Mouse (Mus musculus): ENCODE results near the gene Foxk1. TPM values are rescaled to one million over a fixed set of nuclear protein-coding genes. Genes with fewer than 3 reads are reported as not detected.

Gene Foxk1
- total RNA-seq, 2 experiments from 2014 or later, result 17.5 to 19.1 TPM

DNA sequence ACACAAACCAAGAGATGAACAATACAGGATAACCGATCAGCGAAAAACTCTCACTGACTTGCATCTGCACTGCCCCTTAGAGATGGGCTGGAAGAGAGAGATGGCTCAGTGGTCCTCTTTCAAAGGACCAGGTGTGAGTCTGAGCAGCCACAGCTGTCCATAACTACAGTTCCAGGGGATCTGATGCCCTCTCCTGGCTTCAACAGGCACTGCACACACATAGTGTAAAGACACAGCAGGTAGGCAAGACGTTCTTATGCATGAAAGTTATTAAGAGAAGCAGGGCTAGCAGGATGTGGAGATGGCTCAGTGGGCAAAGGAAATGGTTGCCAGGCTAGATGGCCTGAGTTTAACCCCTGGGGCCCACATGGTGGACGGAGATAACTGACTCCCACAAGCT lies 13.6 kb upstream of the Foxk1 start:
- DNase-seq, result no peak

DNA sequence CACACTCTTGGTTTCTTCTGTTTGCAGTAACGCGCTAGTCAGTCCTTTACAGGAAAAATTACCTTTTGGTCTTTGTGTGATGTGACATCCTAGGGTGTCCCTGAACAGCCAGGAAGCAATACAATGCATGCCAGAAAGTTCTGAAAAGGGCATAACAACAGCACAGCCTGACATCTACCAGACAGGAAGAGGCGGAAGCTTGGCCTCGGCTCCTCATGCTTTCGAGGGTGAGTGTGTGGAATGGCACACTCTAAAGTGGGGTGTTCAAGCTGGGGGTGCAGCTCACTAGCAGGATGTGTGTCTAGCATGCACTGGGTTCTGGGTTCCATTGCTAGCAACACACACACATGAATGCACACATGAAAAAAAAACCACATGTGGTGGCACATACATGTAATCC lies 9.6 kb upstream of the Foxk1 start:
- DNase-seq, result no peak

DNA sequence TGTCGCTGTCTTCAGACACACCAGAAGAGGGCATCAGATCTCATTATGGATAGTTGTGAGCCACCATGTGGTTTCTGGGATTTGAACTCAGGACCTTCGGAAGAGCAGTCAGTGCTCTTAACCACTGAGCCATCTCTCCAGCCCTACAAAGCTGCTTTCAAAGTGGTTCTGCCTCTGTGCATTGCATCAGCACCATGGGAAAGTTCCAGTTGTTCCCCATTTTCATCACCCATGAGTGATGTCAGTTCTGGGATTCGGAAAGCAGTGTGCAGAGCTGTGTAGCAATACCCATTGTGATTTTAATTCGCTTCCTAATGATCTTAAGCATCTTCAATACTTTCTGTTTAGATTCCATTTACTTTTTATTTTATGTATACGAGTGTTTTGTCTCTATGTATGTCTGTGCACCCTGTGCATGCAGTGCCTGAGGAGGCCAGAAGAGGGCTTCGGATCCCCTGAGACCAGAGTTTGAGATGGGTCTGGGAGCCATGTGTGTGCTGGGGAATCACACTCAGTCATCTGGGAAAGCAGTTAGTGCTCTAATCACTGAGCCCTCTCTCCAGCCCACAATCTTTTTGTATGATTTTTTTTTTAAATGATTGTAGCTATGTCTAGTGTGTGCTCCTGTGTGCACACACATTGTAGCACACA lies 6.6 kb upstream of the Foxk1 start:
- DNase-seq, result no peak

DNA sequence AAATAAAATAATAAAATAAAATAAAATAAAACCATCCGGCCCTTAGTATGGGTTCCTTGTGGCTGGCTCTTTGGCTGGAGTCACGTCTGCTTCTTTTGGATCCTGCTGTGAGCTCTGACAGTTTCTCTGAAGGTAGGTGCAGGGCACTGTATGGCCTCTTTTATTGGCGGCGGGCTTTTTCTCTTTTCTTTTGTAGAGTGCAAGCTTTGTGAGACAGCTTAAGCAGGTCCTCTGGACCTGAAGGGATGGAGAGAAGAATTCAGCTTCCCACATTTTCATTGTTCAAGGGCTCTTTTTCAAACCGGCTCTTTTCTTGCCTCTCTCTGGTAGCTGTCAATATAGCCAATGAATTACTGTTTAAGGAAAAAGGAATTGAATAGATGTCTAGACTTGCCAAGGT lies 5.4 kb upstream of the Foxk1 start:
- no peak for DNase-seq

DNA sequence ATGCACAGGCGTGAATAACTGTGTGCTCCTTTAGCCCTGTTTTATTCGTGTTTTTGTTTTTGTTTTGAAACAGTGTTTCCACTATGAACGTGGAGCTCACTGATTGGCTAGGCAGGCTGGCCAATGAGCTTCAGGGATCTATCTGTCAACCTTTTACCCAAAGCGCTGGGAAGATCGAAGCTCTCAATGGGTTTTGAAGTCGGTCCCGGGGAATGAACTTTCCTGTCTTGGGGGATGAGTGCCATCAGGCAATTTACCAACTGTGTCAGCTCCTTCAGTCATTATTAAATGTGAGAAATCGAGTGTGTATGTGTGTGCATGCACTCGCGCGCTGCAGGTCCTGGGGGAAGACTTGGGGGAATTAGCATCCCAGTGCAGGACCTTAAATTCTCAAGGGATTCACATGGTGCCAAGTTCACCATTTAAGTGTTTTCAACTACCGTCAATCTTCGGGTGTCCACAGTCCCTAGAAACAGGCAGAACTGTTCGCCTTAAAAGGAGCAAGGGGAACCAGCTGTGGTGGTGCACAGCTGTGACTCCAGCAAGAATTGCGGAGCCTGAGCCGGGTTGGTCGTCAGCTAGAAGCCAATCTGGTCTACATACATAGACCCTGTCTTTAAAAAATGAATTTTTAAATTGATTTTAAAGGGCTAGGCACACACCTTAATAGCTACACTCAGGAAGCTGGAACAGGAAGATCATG lies 965 bp upstream of the Foxk1 start:
- no peak for DNase-seq

DNA sequence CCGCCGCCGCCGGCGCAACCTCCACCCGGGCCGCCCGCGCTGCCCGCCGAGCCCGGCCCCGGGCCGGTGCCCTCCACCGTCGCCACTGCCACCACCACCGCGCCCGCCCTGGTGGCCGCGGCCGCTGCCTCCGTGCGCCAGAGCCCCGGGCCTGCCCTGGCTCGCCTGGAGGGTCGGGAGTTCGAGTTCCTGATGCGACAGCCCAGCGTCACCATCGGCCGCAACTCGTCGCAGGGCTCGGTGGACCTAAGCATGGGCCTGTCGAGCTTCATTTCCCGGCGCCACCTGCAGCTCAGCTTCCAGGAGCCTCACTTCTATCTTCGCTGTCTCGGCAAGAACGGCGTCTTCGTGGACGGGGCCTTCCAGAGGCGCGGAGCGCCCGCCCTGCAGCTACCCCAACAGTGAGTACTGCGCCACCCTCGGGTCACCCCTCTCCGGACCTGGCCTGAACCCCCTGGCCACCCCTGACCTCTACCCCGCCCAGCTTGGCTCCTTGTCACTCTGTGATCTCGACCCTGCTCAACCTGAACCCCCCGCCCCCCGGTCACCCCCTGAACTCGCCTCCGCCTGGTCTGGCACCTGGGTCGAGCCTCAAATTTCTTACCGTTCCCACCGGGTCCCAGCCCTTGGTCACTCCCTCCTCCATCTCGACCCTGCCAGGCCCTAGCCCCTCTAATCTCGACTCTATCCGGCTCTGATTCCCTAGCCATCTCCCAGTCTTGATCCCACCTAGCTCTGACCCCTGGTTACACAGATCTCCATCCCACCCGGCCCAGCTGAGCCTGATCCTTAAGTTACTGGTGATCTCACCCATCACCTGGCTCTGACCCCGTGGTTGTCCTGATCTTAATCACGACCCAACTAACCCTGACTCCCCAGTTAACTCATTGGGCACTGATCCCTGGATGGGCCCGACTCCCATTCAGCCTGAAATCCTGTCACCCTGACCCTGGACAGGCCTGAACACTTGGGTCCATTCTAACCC lies 636 bp downstream of the Foxk1 start:
- no peak for DNase-seq

DNA sequence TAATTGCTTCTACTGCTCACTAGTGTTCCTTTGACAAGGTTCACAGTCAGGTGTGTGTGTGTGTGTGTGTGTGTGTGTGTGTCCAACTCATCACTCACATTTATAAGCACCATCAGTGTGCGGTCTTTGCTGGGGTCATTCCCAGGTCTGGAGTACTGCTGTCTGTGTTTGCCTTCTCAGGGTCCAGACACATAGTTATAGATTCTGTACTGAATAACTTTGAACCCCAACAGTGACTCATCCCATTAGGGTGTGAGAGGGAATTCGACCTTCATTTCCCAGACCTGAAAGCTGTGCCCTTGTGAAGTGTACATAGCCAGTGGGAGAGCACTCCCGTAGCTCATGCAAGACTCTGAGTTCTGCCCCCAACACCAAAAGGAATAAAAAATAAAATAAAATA lies 2.4 kb downstream of the Foxk1 start:
- DNase-seq, result no peak

DNA sequence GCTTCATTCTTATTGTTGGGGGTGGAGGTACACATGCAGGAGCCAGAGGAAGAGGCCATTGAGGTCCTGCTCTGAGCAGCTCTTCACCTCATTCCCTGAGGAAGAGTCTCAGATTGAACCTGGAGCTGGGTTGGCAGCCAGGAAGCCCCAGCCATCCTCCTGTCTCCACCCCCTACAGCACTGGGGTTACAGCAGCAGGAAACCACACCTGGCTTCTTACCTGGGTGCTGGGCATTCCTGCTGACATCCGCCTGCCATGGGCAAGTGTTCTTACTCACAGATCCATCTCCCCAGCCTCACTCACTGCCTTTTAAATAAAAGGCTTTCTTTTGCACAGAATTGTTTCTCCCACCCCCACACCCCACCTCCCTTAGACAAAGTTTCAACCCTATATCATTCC lies 3.0 kb downstream of the Foxk1 start:
- no peak for DNase-seq

DNA sequence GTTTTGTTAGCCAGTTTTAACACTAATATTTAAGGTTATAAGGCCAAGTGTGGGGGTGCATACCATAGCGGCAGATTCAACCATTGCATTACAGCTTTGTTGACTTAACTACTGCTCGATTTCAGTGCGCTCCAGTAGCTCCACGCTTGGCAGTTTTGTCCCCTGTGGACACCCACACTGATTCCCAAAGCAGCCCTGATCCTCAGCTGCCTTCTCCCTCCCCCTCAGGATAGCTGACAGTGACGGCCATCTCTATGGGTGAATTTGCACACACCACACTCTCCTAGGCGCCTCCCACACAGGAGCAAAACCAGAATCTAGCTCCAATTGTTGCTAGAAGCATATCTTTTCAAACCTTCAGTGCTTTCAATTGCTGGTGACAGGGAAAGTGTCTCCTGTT lies 4.1 kb downstream of the Foxk1 start:
- DNase-seq, result no peak

DNA sequence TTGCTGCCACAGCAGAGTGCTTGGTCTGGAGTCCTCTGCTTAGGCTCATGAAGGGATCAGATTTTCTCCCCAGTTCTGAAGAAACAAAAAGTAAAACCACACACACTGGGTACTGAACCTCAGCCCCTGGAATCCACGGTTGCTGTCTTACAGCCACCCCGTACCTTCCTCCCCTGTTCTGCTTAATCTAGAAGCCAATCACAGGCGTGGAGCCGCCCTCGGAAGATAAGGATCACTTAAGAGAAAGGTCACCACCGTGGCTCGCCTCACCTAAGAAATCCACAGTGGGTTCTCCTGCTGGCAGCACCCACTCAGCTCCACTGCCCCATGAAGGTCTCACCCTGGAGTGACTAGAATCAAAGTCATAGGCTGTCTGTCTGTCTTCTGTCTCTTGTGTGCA lies 5.1 kb downstream of the Foxk1 start:
- DNase-seq, result no peak

DNA sequence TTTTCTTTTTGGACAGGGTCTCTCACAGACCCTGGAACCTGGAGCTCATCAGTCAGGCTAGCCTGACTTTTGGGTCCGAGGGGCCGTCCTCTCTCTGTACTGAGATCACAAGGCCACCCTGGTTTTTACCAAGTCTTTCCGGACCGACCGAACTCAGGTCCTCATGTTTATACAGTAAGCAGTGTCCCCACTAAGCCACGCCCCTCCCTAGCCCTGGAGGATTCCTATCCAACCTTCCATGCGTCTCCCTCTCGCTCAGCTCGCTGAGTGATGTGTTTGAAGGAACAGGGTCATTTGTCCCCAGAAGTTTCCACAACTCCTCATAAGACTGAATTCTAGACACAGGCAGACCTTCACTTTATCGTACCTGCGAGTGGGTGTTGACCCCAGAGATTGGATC lies 5.6 kb downstream of the Foxk1 start:
- DNase-seq, result no peak

DNA sequence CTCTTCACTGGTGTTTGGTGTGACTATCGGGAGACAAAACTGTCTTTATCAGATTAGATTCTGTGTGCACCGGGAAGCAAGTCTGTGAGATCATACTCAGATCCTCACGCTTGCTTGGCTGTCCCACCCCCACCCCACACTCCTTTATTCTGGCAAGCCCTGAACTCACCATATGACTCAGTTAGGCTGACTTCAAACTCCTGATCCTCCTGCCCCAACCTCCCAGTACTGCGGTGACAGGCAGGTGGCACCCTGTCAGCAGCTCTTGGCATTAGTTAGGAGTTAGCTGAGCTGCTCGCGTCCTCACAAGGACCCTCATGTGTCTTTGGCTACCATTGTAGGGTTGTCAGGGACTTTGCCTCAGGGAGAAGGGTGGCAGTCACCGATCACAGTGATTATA lies 6.1 kb downstream of the Foxk1 start:
- no peak for DNase-seq

DNA sequence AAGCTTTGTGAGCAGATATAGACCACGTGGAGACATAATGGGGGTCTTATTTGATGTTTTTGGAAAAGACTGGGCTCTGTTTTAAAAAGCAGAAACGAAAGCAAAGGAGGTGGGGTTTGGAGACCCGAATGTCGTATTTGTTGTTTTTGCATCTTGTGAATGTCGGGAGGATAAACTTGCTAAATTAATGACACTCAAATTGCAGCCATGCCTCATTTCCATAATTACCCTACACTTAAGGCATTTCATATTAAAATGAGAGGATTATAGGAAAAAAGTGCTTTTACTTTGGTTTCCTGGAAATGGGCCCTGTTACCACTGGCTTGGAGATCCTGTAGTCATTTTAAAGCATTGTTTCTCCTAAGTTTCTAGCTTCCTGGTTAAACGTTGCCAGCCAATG lies 7.9 kb downstream of the Foxk1 start:
- DNase-seq, result no peak

DNA sequence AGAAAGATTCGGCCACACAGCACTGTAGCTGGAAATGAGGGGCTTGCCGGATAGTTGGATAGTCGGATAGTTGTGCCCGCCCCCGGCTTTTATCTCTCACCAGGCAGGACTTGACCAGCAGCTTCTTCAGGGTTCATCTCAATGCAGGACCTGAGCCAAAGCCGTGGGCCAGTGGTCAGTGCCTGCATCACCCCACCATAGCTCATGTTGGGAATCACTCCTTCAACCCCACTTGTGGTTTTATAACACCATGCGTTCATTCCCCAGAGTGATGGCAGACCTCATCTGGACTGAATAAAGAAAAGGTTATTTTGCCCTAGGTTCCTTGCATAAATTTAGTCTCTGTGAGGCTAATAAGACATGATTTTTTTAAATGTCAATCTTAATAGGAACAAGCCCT lies 9.1 kb downstream of the Foxk1 start:
- no peak for DNase-seq

DNA sequence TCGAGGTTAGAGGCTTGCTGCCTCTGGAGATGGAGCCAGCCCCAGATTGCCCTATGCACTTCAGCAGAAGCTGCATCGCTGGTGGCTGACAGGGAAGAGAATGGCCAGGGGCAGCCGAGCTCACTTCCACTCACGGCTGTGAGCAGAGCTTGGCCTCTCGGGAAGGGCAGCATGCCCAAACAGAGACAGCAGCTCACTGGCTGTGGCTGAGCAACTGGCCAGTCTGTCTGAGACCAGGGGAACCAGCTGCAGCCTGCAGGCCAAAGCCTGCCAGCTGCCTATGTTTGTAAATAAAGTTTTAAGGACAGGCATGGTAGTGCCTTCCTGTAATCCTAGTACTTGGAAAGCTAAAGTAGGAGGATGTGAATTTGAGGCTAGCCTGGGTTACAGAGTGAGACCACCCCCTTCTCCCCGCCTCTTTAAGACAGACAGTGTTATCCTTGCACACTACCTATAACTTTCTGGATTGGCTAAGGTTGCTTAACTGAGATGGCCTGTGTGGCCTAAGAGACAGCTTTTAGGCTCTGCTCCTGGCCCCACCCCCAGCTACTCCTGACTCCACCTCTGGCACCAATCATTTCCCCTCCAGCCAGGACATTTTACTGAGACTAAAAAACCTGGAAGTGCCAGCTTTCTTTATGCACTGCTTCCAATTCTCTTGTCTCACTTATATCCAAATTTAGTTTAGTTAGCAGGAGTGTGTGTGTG lies 11.5 kb downstream of the Foxk1 start:
- peak; percentile 50 for DNase-seq

DNA sequence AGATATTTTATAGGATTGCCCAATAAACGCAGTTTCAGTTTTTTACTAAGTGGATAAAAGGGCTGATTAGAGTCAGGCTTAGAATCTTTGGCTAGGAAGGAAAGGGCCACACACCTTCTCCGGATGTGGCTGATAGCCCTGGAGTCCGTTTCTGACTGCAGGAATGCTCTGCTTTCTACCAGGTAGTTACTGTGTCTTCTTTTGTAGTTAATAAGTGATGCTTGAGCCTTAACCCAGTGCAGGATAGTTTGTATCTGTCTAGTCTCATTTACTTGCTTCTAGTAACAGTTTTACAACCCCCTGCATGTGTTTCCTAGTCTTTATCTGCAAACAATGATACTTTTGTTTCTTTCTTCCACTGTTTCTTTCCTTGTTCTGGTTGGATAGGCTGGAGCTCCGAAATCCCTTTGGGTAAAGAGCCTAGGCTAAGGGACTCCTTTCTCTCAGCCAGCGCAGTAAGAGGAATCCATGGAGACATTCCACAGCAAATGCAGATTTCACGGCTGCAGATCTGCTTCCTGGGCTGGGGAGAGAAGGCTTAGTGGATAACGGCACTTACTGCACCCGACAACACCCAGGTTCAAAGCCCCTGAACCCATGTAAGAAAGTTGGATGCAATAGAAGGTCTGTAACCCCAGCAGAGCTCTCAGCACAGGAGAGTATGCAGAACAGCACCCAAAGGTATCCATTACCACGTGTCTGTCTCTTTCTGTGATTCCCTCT lies 12.6 kb downstream of the Foxk1 start:
- DNase-seq, result no peak

DNA sequence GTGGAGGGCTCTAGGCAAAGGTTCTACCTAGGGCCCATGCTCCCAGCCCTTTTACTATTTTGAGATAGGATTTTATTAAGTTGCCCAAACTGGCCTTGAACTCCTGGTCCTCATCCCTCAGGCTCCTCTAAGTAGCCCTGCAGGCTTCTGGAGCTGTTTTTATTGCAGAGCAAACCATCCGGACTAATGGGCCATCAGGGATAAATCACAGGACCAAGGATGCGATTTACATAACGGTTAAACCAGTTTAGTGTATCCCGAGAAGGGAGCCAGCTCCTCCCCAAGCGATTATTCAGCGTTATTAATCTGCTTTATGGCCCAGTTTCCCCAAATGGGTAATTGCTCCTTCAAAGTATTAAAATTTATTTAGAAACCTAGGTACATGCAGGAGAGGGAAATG lies 14.1 kb downstream of the Foxk1 start:
- DNase-seq, result no peak

DNA sequence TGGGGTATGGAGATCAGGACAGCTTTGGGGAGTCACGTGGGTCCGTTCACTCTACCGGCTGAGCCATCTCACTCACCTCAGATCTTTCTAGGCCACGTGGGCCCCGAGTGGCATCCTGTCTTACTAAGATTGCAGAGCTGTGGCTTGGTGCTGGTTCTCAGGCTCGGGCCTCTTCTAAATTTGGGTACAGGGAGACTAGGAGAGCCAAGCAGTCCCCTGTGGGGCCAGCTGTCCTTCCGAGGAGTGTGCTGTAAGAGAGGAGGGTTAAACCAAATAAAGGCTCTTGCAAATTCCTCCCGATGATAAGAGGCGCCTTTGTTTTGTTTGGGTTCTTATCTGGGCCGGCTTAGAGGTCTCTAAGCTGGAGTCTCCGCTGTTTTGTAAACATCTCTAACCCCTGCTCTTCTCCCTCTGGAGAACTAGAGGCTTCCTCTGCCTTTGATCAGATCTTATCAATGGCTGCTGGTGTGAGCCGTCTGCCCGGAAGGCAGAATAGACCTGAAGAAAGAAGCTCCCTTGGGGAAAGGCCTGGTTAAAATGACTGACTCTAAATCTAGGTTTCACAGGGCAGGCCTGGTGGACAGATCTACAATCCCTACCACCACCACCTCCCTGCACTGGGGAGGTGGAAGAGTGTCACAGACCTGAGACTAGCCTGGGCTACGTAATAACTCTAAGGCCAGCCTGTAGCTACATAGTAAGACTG lies 14.9 kb downstream of the Foxk1 start:
- DNase-seq, result no peak

DNA sequence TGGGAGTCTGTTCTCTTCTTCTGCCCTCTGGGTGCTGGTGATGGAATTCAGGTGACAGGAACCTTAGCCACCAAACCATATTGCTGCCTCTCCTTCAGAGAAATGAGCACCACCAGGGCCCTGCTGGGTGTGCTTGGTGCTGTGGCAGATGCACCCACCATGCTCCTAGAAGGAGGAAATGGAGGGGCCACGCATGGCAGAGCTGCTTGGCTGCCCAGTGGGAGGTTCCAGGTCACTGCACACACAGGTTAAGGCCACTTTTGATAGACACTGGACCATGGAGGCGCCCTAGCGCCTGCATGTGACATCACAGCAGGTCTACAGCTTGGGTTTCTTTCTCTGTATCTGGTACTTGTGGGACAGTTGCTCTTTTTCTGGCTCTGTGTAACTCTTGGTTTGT lies 15.8 kb downstream of the Foxk1 start:
- no peak for DNase-seq

DNA sequence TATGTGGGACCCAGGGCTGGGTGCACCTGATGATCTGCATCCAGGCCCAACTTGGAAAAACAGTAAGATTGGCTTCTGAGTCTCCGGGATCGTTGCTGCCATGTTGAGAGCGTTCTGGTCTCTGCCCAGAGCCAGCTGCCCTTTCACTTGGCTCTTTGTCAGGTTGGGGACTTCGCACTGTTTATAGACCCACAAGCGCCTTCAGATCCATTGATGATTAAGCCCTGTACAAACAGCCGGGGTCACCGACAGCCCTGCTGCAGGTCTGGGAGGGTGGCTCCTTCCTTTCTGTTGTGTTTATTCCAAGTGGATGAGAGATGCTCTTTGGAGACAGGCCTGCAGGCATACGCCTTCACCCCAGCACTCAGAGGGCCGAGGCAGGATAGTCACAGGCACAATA lies 16.6 kb downstream of the Foxk1 start:
- no peak for DNase-seq

DNA sequence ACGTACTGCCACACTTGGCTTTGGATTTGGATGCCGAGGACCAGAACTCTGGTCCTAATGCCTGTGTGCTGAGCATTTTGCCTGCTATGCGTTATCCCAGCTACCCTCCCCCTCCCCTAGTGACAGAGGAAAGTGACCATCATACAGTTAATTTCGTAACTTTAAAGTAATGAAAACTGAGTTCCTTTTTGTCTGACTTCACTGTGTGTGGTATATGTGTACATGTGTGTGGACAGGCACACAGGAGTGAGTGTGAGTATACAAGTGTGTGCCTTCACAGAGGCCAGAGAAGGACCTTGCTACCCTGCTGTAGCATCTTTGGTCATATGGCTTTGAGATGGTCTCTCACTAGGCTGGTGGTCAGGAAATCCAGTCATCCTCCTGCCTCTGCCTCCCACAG lies 17.1 kb downstream of the Foxk1 start:
- no peak for DNase-seq
